Mouse (Mus musculus) liver, postnatal 0 days (tissue): ENCODE measurements around the gene Tox2. TPM values are rescaled to one million over a fixed set of nuclear protein-coding genes. Genes with fewer than 3 reads are reported as not detected.
A peak's percentile ranks its signal among the peaks of the same experiment; 100 is the strongest.

ENCODE experiments used
- ATAC-seq: fragments of 200-750 bp; cut with Nextera tagmentation; 2 replicates; pipeline ENCODE4 v1.8.0; 2017; ENCODE audit warnings: mild to moderate bottlenecking, moderate library complexity
- DNase-seq: peaks from one replicate; pipeline ENCODE4 v3.0.0-alpha.2; 2016
- H3K27ac ChIP-seq: fragments of 300-500 bp; sonication (generic); 2 replicates; pipeline ENCODE4 v1.5.1; 2014; ENCODE audit warnings: antibody characterized with exemption, moderate library complexity, mild to moderate bottlenecking, low read depth
- H3K27me3 ChIP-seq: fragments of 300-500 bp; sonication (generic); 2 replicates; pipeline ENCODE4 v1.6.1; 2014; ENCODE audit warnings: low read length, control low read depth, mixed read lengths; ENCODE audit not compliant: insufficient read depth
- H3K36me3 ChIP-seq: fragments of 300-500 bp; sonication (generic); replicated peaks from 2 replicates; pipeline ENCODE4 v1.6.1; 2014; ENCODE audit warnings: mild to moderate bottlenecking, control low read depth, low read length, moderate library complexity, mixed read lengths; ENCODE audit not compliant: insufficient read depth
- H3K4me1 ChIP-seq: fragments of 300-500 bp; sonication (generic); 2 replicates; pipeline ENCODE4 v1.6.1; 2014; ENCODE audit warnings: antibody characterized with exemption, mild to moderate bottlenecking, control low read depth; ENCODE audit not compliant: insufficient read depth
- H3K4me2 ChIP-seq: fragments of 300-500 bp; sonication (generic); 2 replicates; pipeline ENCODE4 v1.6.1; 2014; ENCODE audit warnings: low read depth, mild to moderate bottlenecking, low read length, moderate library complexity, mixed read lengths
- H3K4me3 ChIP-seq: fragments of 300-500 bp; sonication (generic); 2 replicates; pipeline ENCODE4 v1.5.1; 2014; ENCODE audit warnings: low read depth, low read length
- H3K9ac ChIP-seq: fragments of 300-500 bp; sonication (generic); replicated peaks from 2 replicates; pipeline ENCODE4 v1.6.1; 2014; ENCODE audit warnings: mild to moderate bottlenecking, moderate library complexity
- H3K9me3 ChIP-seq: fragments of 300-500 bp; sonication (generic); 2 replicates; pipeline ENCODE4 v1.6.1; 2016; ENCODE audit warnings: mild to moderate bottlenecking, control low read depth, low read length, mixed read lengths
- CTCF ChIP-seq: sonication (generic); IDR thresholded peaks from 2 replicates; pipeline ENCODE4 v1.5.1; 2016; ENCODE audit warnings: antibody characterized with exemption, low read depth
- EP300 ChIP-seq: IDR thresholded peaks from 2 replicates; pipeline ENCODE4 v1.6.1; 2016; ENCODE audit warnings: antibody characterized with exemption, low read depth, mild to moderate bottlenecking
- WGBS: fragments of 180-500 bp; shearing (Covaris S2); extraction: QIAGEN DNeasy Blood & Tissue Kit; methylation state at CpG from one replicate; pipeline ENCODE4 v1.1.7; 2014; ENCODE audit not compliant: insufficient replicate concordance; 5-methylcytosine and 5-hydroxymethylcytosine counted together
- polyA plus RNA-seq: library from polyadenylated mRNA; unstranded; fragments of >200 nt; fragmentation: Nextera tagmentation; extraction: Ambion mirVana; gene quantifications from 2 replicates; pipeline ENCODE4 v1.2.1, GENCODE M21; 2015

Tox2 gene
- polyA plus RNA-seq, 1 experiment from 2014 or later, result 0.38 TPM

DNA sequence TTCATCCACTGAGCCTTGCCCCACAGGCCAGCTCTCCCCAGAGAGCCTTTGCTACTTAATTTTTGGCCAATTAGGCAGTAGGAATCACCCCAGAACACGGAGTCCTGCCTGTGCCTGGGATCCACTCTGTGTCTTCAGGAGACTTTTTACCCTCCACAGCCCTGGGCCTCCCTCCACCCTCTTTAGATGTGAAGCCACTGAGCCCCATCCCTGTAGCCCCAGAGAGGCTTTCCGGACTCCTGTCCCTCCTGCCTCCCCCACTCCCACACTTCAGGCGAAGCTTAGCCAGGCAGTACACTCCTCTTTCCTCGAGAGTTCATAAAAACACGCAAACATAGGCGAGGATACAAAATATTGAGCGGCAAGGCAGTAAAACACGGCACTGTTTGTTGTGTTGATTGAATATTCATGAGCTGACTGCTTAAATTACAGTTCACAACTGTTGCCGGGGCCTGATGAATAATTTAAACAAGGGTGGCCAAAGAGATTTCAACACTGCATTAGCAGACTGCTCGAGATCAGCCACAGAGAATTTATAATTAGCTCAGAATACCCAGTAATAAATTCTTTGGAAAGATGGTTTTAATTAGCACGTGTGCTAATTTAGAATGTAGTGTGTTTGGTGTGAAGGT is 94.2 kb downstream of the Tox2 start:
- H3K4me3 ChIP-seq, result no peak overlapping the region
- no peak overlapping the region for H3K4me2 ChIP-seq
- no peaks in the 10 kb centered on the region for H3K27me3 ChIP-seq
- H3K9ac ChIP-seq, result no peak overlapping the region
- no peaks in the 10 kb centered on the region for H3K4me1 ChIP-seq
- 61% methylated on average over 11 of the region's 11 CpGs for WGBS
- ATAC-seq (no peak), DNase-seq (no peak)
- no peak for TF ChIP-seq CTCF
- TF ChIP-seq EP300, result no peak
- H3K9me3 ChIP-seq, result no peaks in the 10 kb centered on the region
- no peaks in the 10 kb centered on the region for H3K36me3 ChIP-seq
- no peak overlapping the region for H3K27ac ChIP-seq

DNA sequence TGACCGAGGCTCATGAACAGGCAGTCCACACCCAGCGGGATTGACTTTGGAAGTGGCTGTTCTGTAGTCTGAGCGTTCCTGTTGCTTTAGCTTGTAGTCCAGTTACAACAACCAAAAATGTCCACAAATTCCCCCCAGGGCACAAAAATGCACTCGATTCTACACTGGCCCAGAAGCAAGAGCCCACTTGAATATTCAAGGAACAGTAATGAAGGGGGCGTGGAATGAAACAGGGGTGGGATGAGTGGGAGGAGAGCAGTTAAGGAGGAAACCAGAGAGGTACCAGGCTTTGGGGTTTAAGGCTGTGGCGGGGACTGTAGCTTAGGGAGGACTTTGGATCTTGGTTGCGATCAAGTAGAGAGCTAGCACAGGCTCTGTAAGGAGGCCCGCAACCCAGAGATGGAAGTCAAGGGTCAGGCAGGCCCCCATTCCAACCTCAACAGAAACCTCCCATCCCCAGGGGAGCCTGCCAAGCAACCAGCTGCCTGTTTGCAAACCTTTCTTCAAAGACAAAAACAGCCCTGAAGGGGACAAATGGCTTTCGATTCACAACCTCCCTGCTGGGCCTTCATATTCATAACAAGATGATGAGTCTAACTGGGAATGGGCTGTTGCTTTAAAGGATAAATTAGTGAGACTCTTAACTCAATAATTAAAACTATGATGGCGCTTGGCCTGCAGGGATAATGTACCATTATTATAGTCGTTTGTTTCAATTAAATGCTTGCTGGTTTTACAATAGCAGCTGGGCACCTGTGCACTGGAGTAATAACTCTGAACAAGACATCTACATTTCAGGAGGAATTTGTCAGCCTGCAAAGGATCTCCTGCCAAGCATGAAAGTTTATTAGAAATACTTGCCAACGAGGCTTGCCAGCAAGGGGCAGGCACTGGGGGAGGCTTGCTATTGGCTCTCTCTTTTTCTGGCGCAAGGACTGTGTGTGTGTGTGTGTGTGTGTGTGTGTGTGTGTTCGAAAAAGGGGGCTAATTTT is 97.4 kb downstream of the Tox2 start:
- Histone ChIP-seq H3K9me3 (no peaks in the 10 kb centered on the region), H3K4me3 (no peak overlapping the region), H3K4me2 (no peak overlapping the region), H3K27me3 (no peaks in the 10 kb centered on the region), H3K36me3 (no peaks in the 10 kb centered on the region), H3K4me1 (no peaks in the 10 kb centered on the region), H3K27ac (no peak overlapping the region), H3K9ac (no peak overlapping the region)
- DNase-seq (no peak), ATAC-seq (no peak)
- no peak for TF ChIP-seq CTCF
- TF ChIP-seq EP300, result no peak
- WGBS, result 66% methylated on average over 14 of the region's 14 CpGs

DNA sequence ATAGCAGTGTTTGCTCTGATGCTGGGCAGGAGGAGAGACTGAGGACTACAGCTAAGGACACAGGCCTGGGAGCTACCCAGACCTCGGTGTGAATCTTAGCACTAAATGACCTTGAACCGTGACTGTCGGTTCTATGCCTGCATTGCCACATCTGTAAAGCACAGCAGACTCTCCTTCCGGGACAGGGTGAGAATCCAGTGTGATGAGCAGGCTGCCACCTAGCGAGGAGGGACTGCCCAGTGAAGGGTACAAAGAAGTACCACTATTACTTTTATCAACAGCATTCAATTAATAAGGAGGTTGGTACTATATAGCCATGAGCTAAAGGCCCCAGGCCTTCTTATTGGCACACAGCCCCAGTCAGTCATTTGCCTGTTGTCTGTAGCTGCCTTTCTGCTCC is 98.7 kb downstream of the Tox2 start:
- no peak overlapping the region for H3K4me2 ChIP-seq
- no peak for DNase-seq
- no peaks in the 10 kb centered on the region for H3K27me3 ChIP-seq
- ATAC-seq, result no peak
- H3K36me3 ChIP-seq, result no peaks in the 10 kb centered on the region
- peak; percentile 25 for TF ChIP-seq CTCF
- TF ChIP-seq EP300, result no peak
- H3K4me3 ChIP-seq, result no peak overlapping the region
- 36% methylated on average over 5 of the region's 5 CpGs for WGBS
- H3K9me3 ChIP-seq, result no peaks in the 10 kb centered on the region
- H3K4me1 ChIP-seq, result no peaks in the 10 kb centered on the region
- H3K9ac ChIP-seq, result no peak overlapping the region
- H3K27ac ChIP-seq, result no peak overlapping the region

DNA sequence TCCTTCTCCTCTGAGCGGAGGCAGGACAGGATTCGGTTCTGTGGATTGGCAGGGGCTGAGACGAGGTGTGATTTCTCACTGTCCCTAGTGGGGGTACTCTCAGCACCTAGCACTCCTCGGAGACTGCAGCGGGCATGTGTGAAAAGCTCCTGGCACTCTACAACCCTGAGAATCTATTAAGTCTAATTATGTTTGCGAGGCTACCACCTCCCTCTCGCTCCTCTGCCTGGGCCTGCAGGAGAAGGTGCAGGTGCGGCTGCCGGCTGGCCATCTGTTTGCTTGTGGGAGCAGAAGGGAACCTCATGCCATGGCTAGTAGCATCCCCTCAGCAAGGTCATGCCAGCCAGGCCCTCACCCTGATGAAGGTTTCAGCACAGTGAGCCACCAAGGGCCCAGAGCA is 100.1 kb downstream of the Tox2 start:
- Histone ChIP-seq H3K36me3 (no peaks in the 10 kb centered on the region), H3K4me1 (no peaks in the 10 kb centered on the region), H3K27ac (no peak overlapping the region), H3K4me2 (no peak overlapping the region), H3K9ac (no peak overlapping the region), H3K27me3 (no peaks in the 10 kb centered on the region), H3K9me3 (no peaks in the 10 kb centered on the region), H3K4me3 (no peak overlapping the region)
- WGBS, result 68% methylated on average over 9 of the region's 9 CpGs
- no peak for TF ChIP-seq CTCF
- no peak for TF ChIP-seq EP300
- no peak for ATAC-seq
- no peak for DNase-seq

DNA sequence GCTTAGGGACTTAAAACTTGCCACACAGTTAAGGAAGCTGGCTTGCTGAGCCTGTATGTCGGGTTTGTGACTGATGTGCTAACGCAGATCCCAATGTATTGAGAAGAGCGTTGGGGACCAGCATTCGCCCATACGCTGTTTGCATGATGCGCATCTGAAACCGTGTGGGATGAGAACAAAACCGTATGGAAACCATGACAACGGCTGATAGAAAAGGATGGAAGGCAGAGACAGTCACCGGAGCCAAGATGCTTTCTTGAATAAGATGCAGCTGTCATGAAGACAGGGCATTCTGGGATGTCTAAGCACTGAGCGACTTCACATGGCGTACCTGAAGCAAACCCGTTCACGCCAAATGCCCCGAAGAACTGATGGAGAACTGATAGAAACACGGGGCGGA is 106.5 kb downstream of the Tox2 start:
- H3K27me3 ChIP-seq, result no peaks in the 10 kb centered on the region
- no peak overlapping the region for H3K9ac ChIP-seq
- no peak overlapping the region for H3K4me3 ChIP-seq
- no peaks in the 10 kb centered on the region for H3K9me3 ChIP-seq
- no peak for TF ChIP-seq EP300
- TF ChIP-seq CTCF, result no peak
- H3K27ac ChIP-seq, result no peak overlapping the region
- no peaks in the 10 kb centered on the region for H3K36me3 ChIP-seq
- H3K4me2 ChIP-seq, result no peak overlapping the region
- H3K4me1 ChIP-seq, result no peaks in the 10 kb centered on the region
- WGBS, result 88% methylated on average over 17 of the region's 17 CpGs
- DNase-seq (no peak), ATAC-seq (no peak)

DNA sequence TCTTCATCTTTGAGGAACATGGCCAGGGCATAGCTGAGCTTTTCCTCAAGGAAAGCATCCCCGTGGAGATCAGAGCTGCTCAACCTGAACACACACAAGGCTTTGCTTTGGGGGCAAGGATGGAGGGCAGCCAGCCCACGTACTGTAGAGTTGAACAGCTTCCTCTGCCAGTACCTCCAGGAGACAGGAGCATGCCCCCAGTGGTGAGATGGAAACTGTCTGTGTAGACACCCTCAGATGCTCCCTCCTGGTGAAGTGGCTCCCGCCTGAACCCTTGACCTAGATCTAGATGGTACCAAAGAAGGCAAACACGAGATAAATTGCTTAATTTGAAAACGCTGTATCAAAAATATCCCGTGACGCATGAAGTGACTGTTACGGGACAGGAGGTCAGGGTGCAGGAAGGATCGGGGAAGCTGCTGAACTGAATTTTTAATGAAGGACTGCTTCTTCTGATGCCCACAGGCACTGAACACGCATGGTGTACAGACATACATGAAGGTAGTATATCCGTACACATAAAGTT is 107.3 kb downstream of the Tox2 start:
- Histone ChIP-seq H3K4me3 (no peak overlapping the region), H3K27ac (no peak overlapping the region), H3K4me1 (no peaks in the 10 kb centered on the region), H3K27me3 (no peaks in the 10 kb centered on the region), H3K9me3 (no peaks in the 10 kb centered on the region), H3K36me3 (no peaks in the 10 kb centered on the region), H3K9ac (no peak overlapping the region), H3K4me2 (no peak overlapping the region)
- TF ChIP-seq CTCF (peak; percentile 30), EP300 (no peak)
- DNase-seq, result no peak
- ATAC-seq, result peak; percentile 72
- 53% methylated on average over 11 of the region's 11 CpGs for WGBS
